Mouse (Mus musculus) myocyte (in vitro differentiated cells): ENCODE data around the gene Pax5. TPM values are rescaled to one million over a fixed set of nuclear protein-coding genes. Genes with fewer than 3 reads are reported as not detected.

Source experiments
- H3K27me3 ChIP-seq: one replicate; pipeline ENCODE4 v1.6.1; 2011; ENCODE audit not compliant: control insufficient read depth, insufficient read depth, insufficient read length
- H3K36me3 ChIP-seq: one replicate; pipeline ENCODE4 v1.6.1; 2011; ENCODE audit not compliant: control insufficient read depth, insufficient read depth
- H3K4me2 ChIP-seq: one replicate; pipeline ENCODE4 v1.6.1; 2011; ENCODE audit warnings: low read depth, control low read depth
- H3K4me3 ChIP-seq: one replicate; pipeline ENCODE4 v1.5.1; 2011; ENCODE audit warnings: mild to moderate bottlenecking, control low read depth, moderate library complexity
- H3K79me2 ChIP-seq: one replicate; pipeline ENCODE4 v1.6.1; 2011; ENCODE audit not compliant: control insufficient read depth, insufficient read depth
- H3ac ChIP-seq: one replicate; pipeline ENCODE4 v1.6.1; 2011; ENCODE audit not compliant: control insufficient read depth, insufficient read length
- CEBPB ChIP-seq: IDR thresholded peaks from 2 replicates; pipeline ENCODE4 v1.6.1; 2011; ENCODE audit warnings: mild to moderate bottlenecking, moderate library complexity; ENCODE audit not compliant: poor library complexity, insufficient read depth, severe bottlenecking
- E2F4 ChIP-seq: IDR thresholded peaks from one replicate; pipeline ENCODE4 v1.6.1; 2011; ENCODE audit warnings: mild to moderate bottlenecking, control low read depth, moderate library complexity; ENCODE audit not compliant: insufficient read depth
- MAX ChIP-seq: IDR thresholded peaks from one replicate; pipeline ENCODE4 v1.6.1; 2011; ENCODE audit warnings: low read depth, mild to moderate bottlenecking, control low read depth
- MYOD1 ChIP-seq, 3 experiments: IDR thresholded peaks; one replicate each; pipeline ENCODE4 v1.6.1; 2011; ENCODE audit warnings: control low read depth in 2 of 3, low read depth in 2 of 3, mild to moderate bottlenecking in 2 of 3, moderate library complexity in 1 of 3; ENCODE audit not compliant: insufficient read length in 2 of 3, control insufficient read depth in 1 of 3
- MYOG ChIP-seq, 3 experiments: IDR thresholded peaks; one replicate each; pipeline ENCODE4 v1.6.1; 2011; ENCODE audit warnings: control low read depth in 2 of 3, low read depth in 2 of 3, mild to moderate bottlenecking in 2 of 3; ENCODE audit not compliant: insufficient read length in 2 of 3, control insufficient read depth in 1 of 3, insufficient read depth in 1 of 3
- POLR2A ChIP-seq: IDR thresholded peaks from one replicate; pipeline ENCODE4 v1.6.1; 2011; ENCODE audit warnings: low read depth, mild to moderate bottlenecking, control low read depth, moderate library complexity; ENCODE audit not compliant: insufficient read length
- POLR2AphosphoS2 ChIP-seq: IDR thresholded peaks from one replicate; pipeline ENCODE4 v1.6.1; 2011; ENCODE audit warnings: low read depth, control low read depth; ENCODE audit not compliant: insufficient read length
- REST ChIP-seq: IDR thresholded peaks from one replicate; pipeline ENCODE4 v1.6.1; 2011; ENCODE audit warnings: mild to moderate bottlenecking, control low read depth, moderate library complexity; ENCODE audit not compliant: insufficient read depth, insufficient read length
- SRF ChIP-seq: IDR thresholded peaks from one replicate; pipeline ENCODE4 v1.6.1; 2011; ENCODE audit warnings: low read depth; ENCODE audit not compliant: control insufficient read depth, insufficient read length
- TCF12 ChIP-seq: IDR thresholded peaks from one replicate; pipeline ENCODE4 v1.6.1; 2011; ENCODE audit warnings: mild to moderate bottlenecking, control low read depth; ENCODE audit not compliant: poor library complexity, insufficient read depth, severe bottlenecking
- TCF3 ChIP-seq: IDR thresholded peaks from one replicate; pipeline ENCODE4 v1.6.1; 2011; ENCODE audit warnings: low read depth, control low read depth; ENCODE audit not compliant: insufficient read length
- USF1 ChIP-seq: IDR thresholded peaks from one replicate; pipeline ENCODE4 v1.6.1; 2011; ENCODE audit warnings: low read depth, mild to moderate bottlenecking, control low read depth, moderate library complexity
- polyA plus RNA-seq: library from polyadenylated mRNA; unstranded; fragments of >200 nt; fragmentation: generic; extraction: Trizol; gene quantifications from one replicate; pipeline ENCODE4 v1.2.1, GENCODE M21; 2012; ENCODE audit warnings: missing spikeins

Pax5 gene
- polyA plus RNA-seq, 1 experiment: 0.01 TPM

- Histone ChIP-seq H3K36me3 (no peaks in the 10 kb centered on the region), H3K4me2 (no peak overlapping the region), H3K27me3 (peaks cover 5% of the 10 kb centered on the region), H3K4me3 (no peak overlapping the region), H3K79me2 (no peaks in the 10 kb centered on the region), H3ac (no peak overlapping the region)
- TF ChIP-seq CEBPB (no peak), E2F4 (no peak), MYOG (IDR thresholded peaks at IDR 0.05; ENCODE audit: control insufficient read depth in 1 of 3, insufficient read depth in 1 of 3, insufficient read length in 2 of 3, low read depth in 2 of 3) (no peak), POLR2AphosphoS2 (no peak), MYOD1 (IDR thresholded peaks at IDR 0.05; ENCODE audit: control insufficient read depth in 1 of 3, insufficient read length in 2 of 3, low read depth in 2 of 3) (no peak), POLR2A (no peak), SRF (no peak), REST (no peak)
These were observed 165.8 kb downstream of the Pax5 start for GRCm38 (mm10) chr4:44544495-44544894.

GRCm38 (mm10) chr4:44543880-44544279, 166.4 kb downstream of the Pax5 start:
- no peak overlapping the region for H3ac ChIP-seq
- TF ChIP-seq POLR2A: no peak
- no peak for TF ChIP-seq TCF12
- no peak for TF ChIP-seq MAX
- no peak for TF ChIP-seq MYOD1 (IDR thresholded peaks at IDR 0.05; ENCODE audit: control insufficient read depth in 1 of 3, insufficient read length in 2 of 3, low read depth in 2 of 3)
- no peak for TF ChIP-seq USF1
- TF ChIP-seq CEBPB: no peak
- no peak for TF ChIP-seq REST
- no peak for TF ChIP-seq SRF
- TF ChIP-seq MYOG (IDR thresholded peaks at IDR 0.05; ENCODE audit: control insufficient read depth in 1 of 3, insufficient read depth in 1 of 3, insufficient read length in 2 of 3, low read depth in 2 of 3): no peak
- TF ChIP-seq POLR2AphosphoS2: no peak
- no peak for TF ChIP-seq E2F4
- TF ChIP-seq TCF3: no peak
- no peaks in the 10 kb centered on the region for H3K79me2 ChIP-seq
- no peak overlapping the region for H3K4me2 ChIP-seq
- no peak overlapping the region for H3K4me3 ChIP-seq
- H3K27me3 ChIP-seq: peaks cover 2% of the 10 kb centered on the region
- H3K36me3 ChIP-seq: no peaks in the 10 kb centered on the region

GRCm38 (mm10) chr4:44542101-44542500, 168.2 kb downstream of the Pax5 start:
- H3K36me3 ChIP-seq: no peaks in the 10 kb centered on the region
- H3K4me3 ChIP-seq: no peak overlapping the region
- no peak overlapping the region for H3K4me2 ChIP-seq
- H3K79me2 ChIP-seq: no peaks in the 10 kb centered on the region
- no peak overlapping the region for H3ac ChIP-seq
- TF ChIP-seq TCF3 (no peak), MYOD1 (IDR thresholded peaks at IDR 0.05; ENCODE audit: control insufficient read depth in 1 of 3, insufficient read length in 2 of 3, low read depth in 2 of 3) (no peak), USF1 (no peak)
- no peaks in the 10 kb centered on the region for H3K27me3 ChIP-seq

- H3K27me3 ChIP-seq: peaks cover 17% of the 10 kb centered on the region
- TF ChIP-seq MAX (no peak), SRF (no peak), MYOG (IDR thresholded peaks at IDR 0.05; ENCODE audit: control insufficient read depth in 1 of 3, insufficient read depth in 1 of 3, insufficient read length in 2 of 3, low read depth in 2 of 3) (no peak), CEBPB (no peak), USF1 (no peak), TCF3 (no peak), POLR2A (no peak), POLR2AphosphoS2 (no peak), TCF12 (no peak), MYOD1 (IDR thresholded peaks at IDR 0.05; ENCODE audit: control insufficient read depth in 1 of 3, insufficient read length in 2 of 3, low read depth in 2 of 3) (no peak), REST (no peak), E2F4 (no peak)
- H3K4me2 ChIP-seq: no peak overlapping the region
- no peaks in the 10 kb centered on the region for H3K79me2 ChIP-seq
- H3ac ChIP-seq: no peak overlapping the region
- H3K4me3 ChIP-seq: no peak overlapping the region
- no peaks in the 10 kb centered on the region for H3K36me3 ChIP-seq
These were observed 171.8 kb downstream of the Pax5 start for GRCm38 (mm10) chr4:44538488-44538887.

GRCm38 (mm10) chr4:44536794-44537193, 173.5 kb downstream of the Pax5 start:
- H3K79me2 ChIP-seq: no peaks in the 10 kb centered on the region

More at GRCm38 (mm10) chr4:44536794-44537193, 173.5 kb downstream of the Pax5 start:
- Histone ChIP-seq H3ac (no peak overlapping the region), H3K36me3 (no peaks in the 10 kb centered on the region), H3K4me2 (no peak overlapping the region), H3K27me3 (peaks cover 17% of the 10 kb centered on the region), H3K4me3 (no peak overlapping the region)
- no peak for TF ChIP-seq CEBPB
- no peak for TF ChIP-seq MAX
- TF ChIP-seq E2F4: no peak
- no peak for TF ChIP-seq POLR2A
- no peak for TF ChIP-seq POLR2AphosphoS2
- no peak for TF ChIP-seq MYOD1 (IDR thresholded peaks at IDR 0.05; ENCODE audit: control insufficient read depth in 1 of 3, insufficient read length in 2 of 3, low read depth in 2 of 3)
- no peak for TF ChIP-seq TCF12
- no peak for TF ChIP-seq REST
- TF ChIP-seq SRF: no peak
- TF ChIP-seq TCF3: no peak
- no peak for TF ChIP-seq USF1
- no peak for TF ChIP-seq MYOG (IDR thresholded peaks at IDR 0.05; ENCODE audit: control insufficient read depth in 1 of 3, insufficient read depth in 1 of 3, insufficient read length in 2 of 3, low read depth in 2 of 3)
